Mouse (Mus musculus) splenic B cell, adult 2 months (primary cell): ENCODE data around the gene Rock2.
A peak's percentile ranks its signal among the peaks of the same experiment; 100 is the strongest.

Experiments
- DNase-seq: peaks from one replicate; pipeline ENCODE4 v3.0.0-alpha.2; 2011; ENCODE audit warnings: low read depth, low spot score
- H3K27me3 ChIP-seq: 2 replicates; pipeline ENCODE4 v1.6.1; 2012; ENCODE audit warnings: mild to moderate bottlenecking, low read length, moderate library complexity, mixed read lengths; ENCODE audit not compliant: control insufficient read depth, poor library complexity, insufficient read depth, severe bottlenecking
- H3K36me3 ChIP-seq: 2 replicates; pipeline ENCODE4 v1.6.1; 2012; ENCODE audit warnings: mild to moderate bottlenecking, low read length, moderate library complexity, mixed read lengths; ENCODE audit not compliant: control insufficient read depth, poor library complexity, insufficient read depth, severe bottlenecking

The Rock2 gene

GRCm38 (mm10) chr12:16879369-16879768, 15.3 kb upstream of the Rock2 start:
- Histone ChIP-seq H3K27me3 (no peaks in the 10 kb centered on the region), H3K36me3 (no peaks in the 10 kb centered on the region)
- DNase-seq, result no peak

- no peak for DNase-seq
- H3K36me3 ChIP-seq, result no peaks in the 10 kb centered on the region
- H3K27me3 ChIP-seq, result no peaks in the 10 kb centered on the region
Observed at GRCm38 (mm10) chr12:16880077-16880476, 14.6 kb upstream of the Rock2 start.

GRCm38 (mm10) chr12:16882442-16882841, 12.3 kb upstream of the Rock2 start:
- DNase-seq, result no peak
- H3K36me3 ChIP-seq, result no peaks in the 10 kb centered on the region
- H3K27me3 ChIP-seq, result no peaks in the 10 kb centered on the region; the same call in 1 of the 2 replicates

- no peaks in the 10 kb centered on the region; the same call in 1 of the 2 replicates for H3K27me3 ChIP-seq
- DNase-seq, result no peak
- H3K36me3 ChIP-seq, result no peaks in the 10 kb centered on the region
Observed at GRCm38 (mm10) chr12:16883111-16883510, 11.6 kb upstream of the Rock2 start.

GRCm38 (mm10) chr12:16884534-16884933, 10.2 kb upstream of the Rock2 start:
- H3K36me3 ChIP-seq, result no peaks in the 10 kb centered on the region
- DNase-seq, result no peak
- H3K27me3 ChIP-seq, result no peaks in the 10 kb centered on the region; the same call in 1 of the 2 replicates

GRCm38 (mm10) chr12:16886354-16886753, 8.3 kb upstream of the Rock2 start:
- Histone ChIP-seq H3K36me3 (no peaks in the 10 kb centered on the region), H3K27me3 (no peaks in the 10 kb centered on the region; the same call in 1 of the 2 replicates)
- no peak for DNase-seq

- no peaks in the 10 kb centered on the region; the same call in 1 of the 2 replicates for H3K27me3 ChIP-seq
- no peaks in the 10 kb centered on the region for H3K36me3 ChIP-seq
- no peak for DNase-seq
Observed at GRCm38 (mm10) chr12:16893039-16893438, 1.7 kb upstream of the Rock2 start.

- no peaks in the 10 kb centered on the region for H3K36me3 ChIP-seq
- DNase-seq, result peak; percentile 27
- H3K27me3 ChIP-seq, result no peaks in the 10 kb centered on the region; the same call in 1 of the 2 replicates
Observed at GRCm38 (mm10) chr12:16893656-16894395, 869 bp upstream of the Rock2 start.

- Histone ChIP-seq H3K27me3 (no peaks in the 10 kb centered on the region; the same call in 1 of the 2 replicates), H3K36me3 (no peaks in the 10 kb centered on the region)
- DNase-seq, result no peak
Observed at GRCm38 (mm10) chr12:16895221-16895928, 680 bp downstream of the Rock2 start.

- no peaks in the 10 kb centered on the region; the same call in 1 of the 2 replicates for H3K27me3 ChIP-seq
- DNase-seq, result peak; percentile 8
- no peaks in the 10 kb centered on the region for H3K36me3 ChIP-seq
Observed at GRCm38 (mm10) chr12:16896073-16896789, 1.5 kb downstream of the Rock2 start.

GRCm38 (mm10) chr12:16897225-16897624, 2.5 kb downstream of the Rock2 start:
- H3K27me3 ChIP-seq, result no peaks in the 10 kb centered on the region; the same call in 1 of the 2 replicates
- H3K36me3 ChIP-seq, result no peaks in the 10 kb centered on the region
- DNase-seq, result no peak

GRCm38 (mm10) chr12:16898221-16898620, 3.5 kb downstream of the Rock2 start:
- no peaks in the 10 kb centered on the region; the same call in 1 of the 2 replicates for H3K27me3 ChIP-seq
- no peak for DNase-seq
- H3K36me3 ChIP-seq, result no peaks in the 10 kb centered on the region

- DNase-seq, result no peak
- no peaks in the 10 kb centered on the region for H3K36me3 ChIP-seq
- H3K27me3 ChIP-seq, result no peaks in the 10 kb centered on the region; the same call in 1 of the 2 replicates
Observed at GRCm38 (mm10) chr12:16898790-16899189, 4.1 kb downstream of the Rock2 start.

- peak; percentile 16 for DNase-seq
- Histone ChIP-seq H3K36me3 (no peaks in the 10 kb centered on the region), H3K27me3 (no peaks in the 10 kb centered on the region)
Observed at GRCm38 (mm10) chr12:16900625-16901222, 6.0 kb downstream of the Rock2 start.
